Mouse (Mus musculus) Patski (cell line): Measurements from ENCODE around the gene Rere. TPM values are rescaled to one million over a fixed set of nuclear protein-coding genes. Genes with fewer than 3 reads are reported as not detected.

Source experiments
- ATAC-seq: fragments of 100-300 bp; one replicate; pipeline ENCODE4 v1.8.0; 2021
- CTCF ChIA-PET: fragments of 350-600 bp; sonication (Branson Sonifier 250); formaldehyde crosslinking; loops from one replicate; lab custom pipeline; 2022; ENCODE audit warnings: inconsistent platforms; lab: Charles Lee
- POLR2A ChIA-PET: fragments of 350-600 bp; sonication (Branson Sonifier 250); formaldehyde crosslinking; loops from one replicate; lab custom pipeline; 2022; ENCODE audit warnings: antibody characterized with exemption, inconsistent platforms; lab: Charles Lee
- DNase-seq: peaks from one replicate; pipeline ENCODE4 v3.0.0-alpha.2; 2011; ENCODE audit warnings: low read depth, low spot score
- H3K27me3 ChIP-seq: fragments of 371-371 bp; one replicate; pipeline ENCODE4 v1.5.1; 2021
- CTCF ChIP-seq: fragments of 100-300 bp; IDR thresholded peaks from one replicate; pipeline ENCODE4 v1.5.1; 2021
- in situ Hi-C: fragments of 300-500 bp; cut with MboI; formaldehyde crosslinking; loops from 3 replicates; pipeline ENCODE4 v1.11.1; 2018; ENCODE audit warnings: low pct_unique_long_range_greater_than_20kb, mixed read lengths
- polyA plus RNA-seq: library from polyadenylated mRNA; unstranded; gene quantifications from one replicate; pipeline ENCODE4 v1.2.3, GENCODE M21; 2021

The Rere gene
- polyA plus RNA-seq, 1 experiment from 2014 or later, result 155 TPM

DNA sequence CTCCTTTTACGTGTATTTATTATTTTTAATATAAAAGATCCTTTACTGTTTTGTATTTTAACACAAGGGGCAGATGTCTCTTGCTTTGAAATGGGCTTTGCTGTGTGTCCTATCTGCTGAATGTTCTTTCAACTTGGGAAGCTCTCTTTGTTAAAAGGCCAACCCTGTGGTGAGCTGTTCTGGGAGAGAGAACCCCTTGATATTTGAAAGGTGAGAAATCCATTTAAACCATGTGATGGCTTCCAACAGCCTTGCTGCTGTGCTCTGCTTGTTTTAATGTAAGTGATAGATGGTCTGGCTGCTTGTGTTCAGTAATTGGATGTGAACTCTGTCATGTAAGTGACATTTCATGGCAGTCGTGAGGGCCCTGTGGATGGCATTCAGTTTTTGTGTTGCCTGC lies 175.4 kb downstream of the Rere start:
- DNase-seq, result no peak
- ATAC-seq, result no peak
- no peaks in the 10 kb centered on the region for H3K27me3 ChIP-seq
- in situ Hi-C loops, result no loop called here
- POLR2A ChIA-PET, result no interaction called here
- CTCF ChIA-PET, result interaction anchor here (0.6 kb wide), 1 partner anchor 9 kb away, joined by 4 read pairs; no protein-coding TSS in a partner anchor
- no peak for TF ChIP-seq CTCF

DNA sequence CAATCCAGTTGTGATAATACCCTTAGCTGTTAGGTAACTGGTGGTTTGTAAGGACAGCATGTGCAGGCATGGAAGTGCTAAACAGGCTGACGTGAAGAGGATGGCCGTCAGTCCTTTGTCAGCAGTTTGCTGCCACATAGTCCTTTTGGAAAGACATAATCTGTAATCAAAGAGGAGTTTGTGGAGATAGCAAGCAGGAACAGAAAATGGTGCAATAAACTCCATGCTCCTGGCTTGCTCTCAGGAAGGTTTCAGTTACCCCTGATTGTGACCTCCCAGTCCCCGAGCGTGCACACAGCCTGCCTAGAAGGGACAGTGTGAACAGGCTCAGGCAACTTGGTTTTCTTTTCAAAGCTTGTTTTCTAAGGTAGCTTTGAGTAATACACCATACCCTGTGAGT lies 175.9 kb downstream of the Rere start:
- no peaks in the 10 kb centered on the region for H3K27me3 ChIP-seq
- no peak for TF ChIP-seq CTCF
- CTCF ChIA-PET, result interaction anchor here (0.6 kb wide), 1 partner anchor 9 kb away, joined by 4 read pairs; no protein-coding TSS in a partner anchor
- in situ Hi-C loops, result no loop called here
- POLR2A ChIA-PET, result no interaction called here
- no peak for ATAC-seq
- no peak for DNase-seq

DNA sequence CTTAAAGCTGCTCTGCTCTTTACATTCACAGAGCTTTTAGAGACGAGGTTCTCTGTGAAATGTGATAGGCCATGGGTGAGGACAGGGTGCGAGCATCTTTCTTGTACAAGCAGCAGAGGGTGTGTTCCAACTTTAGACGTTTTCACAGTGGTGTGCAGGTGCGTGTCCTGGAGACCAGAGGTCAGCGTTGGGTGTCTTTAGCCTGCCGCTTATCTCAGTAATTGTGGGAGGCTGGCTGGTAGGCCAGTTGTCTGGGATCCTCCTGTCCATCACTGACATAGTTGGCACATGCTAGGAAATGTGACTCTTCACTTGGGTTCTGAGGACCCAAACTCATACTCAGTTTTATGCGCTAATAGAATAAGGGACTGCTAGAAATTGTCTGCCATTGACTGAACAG lies 176.3 kb downstream of the Rere start:
- POLR2A ChIA-PET, result no interaction called here

DNA sequence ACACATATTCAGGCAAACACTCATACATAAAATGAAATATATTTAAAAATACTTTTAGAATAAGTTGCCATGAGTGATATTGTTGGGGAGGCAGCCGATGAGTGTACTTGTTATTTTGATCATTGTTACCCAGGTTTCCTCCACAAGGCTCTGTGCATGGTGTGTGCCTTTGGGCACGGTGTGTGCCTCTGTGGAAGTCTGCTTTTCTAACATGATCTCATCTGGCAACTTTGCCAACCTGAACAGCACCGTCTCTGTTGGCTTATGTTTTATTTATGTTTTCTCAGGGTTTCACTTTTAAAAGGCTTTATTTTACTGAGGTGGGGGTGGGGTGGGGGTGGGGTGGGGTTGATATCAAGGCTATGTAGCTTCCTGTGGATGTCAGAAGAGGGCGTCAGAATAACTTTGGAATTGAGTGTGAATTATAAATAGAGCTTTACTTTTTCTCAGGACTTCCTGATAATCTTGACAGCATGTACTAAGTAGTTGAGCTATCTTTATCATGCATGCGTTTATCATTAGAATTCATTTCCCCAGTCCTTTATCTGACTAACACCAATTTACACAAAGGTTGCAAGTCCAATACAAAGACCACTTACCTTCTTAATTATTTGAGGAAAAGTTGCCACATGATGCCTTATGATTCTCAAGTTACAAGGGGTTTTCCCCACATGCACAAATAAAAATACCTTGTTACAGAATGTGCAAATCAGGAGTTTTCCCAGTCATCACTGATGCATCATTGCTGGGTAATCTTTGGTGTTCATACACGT lies 177.8 kb downstream of the Rere start:
- ChIA-PET CTCF (no interaction called here), POLR2A (interaction anchor here (1.0 kb wide), 1 partner anchor 11 kb away, joined by 3 read pairs; no protein-coding TSS in a partner anchor)
- DNase-seq (no peak), ATAC-seq (no peak)
- no peak for TF ChIP-seq CTCF
- H3K27me3 ChIP-seq, result no peaks in the 10 kb centered on the region
- in situ Hi-C loops, result no loop called here

More for the DNA sequence above, 176.3 kb downstream of the Rere start:
- ATAC-seq (no peak), DNase-seq (no peak)
- no peaks in the 10 kb centered on the region for H3K27me3 ChIP-seq
- in situ Hi-C loops, result no loop called here
- TF ChIP-seq CTCF, result no peak
- CTCF ChIA-PET, result interaction anchor here (0.6 kb wide), 1 partner anchor 9 kb away, joined by 4 read pairs; no protein-coding TSS in a partner anchor

GRCm38 (mm10) chr4:150460451-150460850 lies 179.0 kb downstream of the Rere start:
- POLR2A ChIA-PET, result no interaction called here
- in situ Hi-C loops, result no loop called here
- no peak for TF ChIP-seq CTCF
- CTCF ChIA-PET, result no interaction called here
- DNase-seq (no peak), ATAC-seq (no peak)
- no peaks in the 10 kb centered on the region for H3K27me3 ChIP-seq

DNA sequence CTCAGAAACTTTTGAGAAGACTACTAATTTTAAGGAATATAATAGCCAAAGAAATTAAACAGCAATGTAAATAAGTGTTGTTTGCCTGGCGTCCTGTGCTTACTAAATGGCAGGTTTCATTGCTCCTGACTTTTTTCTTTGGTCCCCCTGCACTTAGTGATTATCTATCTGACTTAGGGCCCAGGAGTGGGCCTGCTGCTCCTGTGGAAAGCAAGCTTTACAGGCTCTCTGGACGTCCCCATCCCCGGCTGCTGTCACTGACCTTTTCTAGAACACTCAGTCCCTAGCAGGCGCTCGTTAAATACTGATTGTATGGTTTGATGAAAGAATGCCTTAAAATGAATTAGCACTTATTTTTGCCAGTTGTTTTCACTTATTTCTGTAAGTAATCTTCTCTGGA lies 179.6 kb downstream of the Rere start:
- CTCF ChIA-PET, result no interaction called here
- no peak for ATAC-seq
- DNase-seq, result no peak

GRCm38 (mm10) chr4:150461427-150462189 lies 180.2 kb downstream of the Rere start:
- no peak for TF ChIP-seq CTCF
- H3K27me3 ChIP-seq, result no peaks in the 10 kb centered on the region
- no peak for DNase-seq
- no peak for ATAC-seq
- in situ Hi-C loops, result no loop called here
- ChIA-PET CTCF (interaction anchor here (1.3 kb wide), 1 partner anchor 195 kb away, joined by 3 read pairs; no protein-coding TSS in a partner anchor), POLR2A (no interaction called here)

More for the DNA sequence above, 179.6 kb downstream of the Rere start:
- no peak for TF ChIP-seq CTCF
- POLR2A ChIA-PET, result no interaction called here
- in situ Hi-C loops, result no loop called here
- H3K27me3 ChIP-seq, result no peaks in the 10 kb centered on the region

GRCm38 (mm10) chr4:150462367-150462766 lies 180.9 kb downstream of the Rere start:
- DNase-seq (no peak), ATAC-seq (no peak)
- no peak for TF ChIP-seq CTCF
- no peaks in the 10 kb centered on the region for H3K27me3 ChIP-seq
- in situ Hi-C loops, result no loop called here
- POLR2A ChIA-PET, result interaction anchor here (0.7 to 1.2 kb wide), 2 partner anchors 30 to 71 kb away, joined by 4 to 6 read pairs; no protein-coding TSS in a partner anchor
- CTCF ChIA-PET, result interaction anchor here (1.3 kb wide), 1 partner anchor 196 kb away, joined by 3 read pairs; no protein-coding TSS in a partner anchor

DNA sequence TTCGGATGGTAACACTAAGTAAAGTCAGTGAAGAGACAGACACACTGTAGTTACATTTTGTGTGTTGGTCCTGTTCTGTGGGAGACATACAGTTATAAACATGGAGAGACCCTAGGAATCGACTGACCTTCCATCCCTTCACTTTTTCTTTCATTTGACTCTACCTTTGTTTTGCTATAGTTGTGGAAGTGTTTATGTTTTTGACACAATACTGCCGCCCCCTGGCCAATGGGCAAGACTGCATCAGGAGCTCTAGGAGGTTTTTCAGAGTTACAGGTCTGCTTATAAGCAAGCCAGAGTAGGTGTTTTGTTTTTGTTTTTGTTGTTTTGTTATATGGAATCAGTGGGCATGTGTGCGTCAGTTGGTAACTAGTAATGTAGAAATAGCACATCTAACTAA lies 184.3 kb downstream of the Rere start:
- in situ Hi-C loops, result loop anchor here (5.0 kb wide), 2 partner anchors 113 to 203 kb away; no protein-coding TSS in a partner anchor
- no peak for DNase-seq
- no peaks in the 10 kb centered on the region for H3K27me3 ChIP-seq
- POLR2A ChIA-PET, result interaction anchor here (1.1 kb wide), 1 partner anchor 13 kb away, joined by 3 read pairs; no protein-coding TSS in a partner anchor
- ATAC-seq, result no peak
- peak; percentile 75 for TF ChIP-seq CTCF
- CTCF ChIA-PET, result interaction anchor here (0.6 to 2.7 kb wide), 5 partner anchors 9 to 208 kb away, joined by 3 to 9 read pairs (median 3); no protein-coding TSS in a partner anchor

- ChIA-PET POLR2A (no interaction called here), CTCF (interaction anchor here (1.1 kb wide), 1 partner anchor 113 kb away, joined by 3 read pairs; no protein-coding TSS in a partner anchor)
- no peaks in the 10 kb centered on the region for H3K27me3 ChIP-seq
- DNase-seq, result no peak
- TF ChIP-seq CTCF, result no peak
- in situ Hi-C loops, result loop anchor here (5.0 kb wide), 2 partner anchors 117 to 207 kb away; no protein-coding TSS in a partner anchor
- no peak for ATAC-seq
Measured at GRCm38 (mm10) chr4:150469274-150469673, 187.8 kb downstream of the Rere start.
